Mouse (Mus musculus) MEL (cell line): ENCODE data around the gene Ap2a1. TPM values are rescaled to one million over a fixed set of nuclear protein-coding genes. Genes with fewer than 3 reads are reported as not detected.

ENCODE experiments used
- DNase-seq: peaks from one replicate; pipeline ENCODE4 v3.0.0; 2011; ENCODE audit warnings: low read depth, low spot score
- H3K27ac ChIP-seq: 2 replicates; pipeline ENCODE4 v1.5.1; 2012; ENCODE audit warnings: low read depth, mild to moderate bottlenecking, control low read depth, low read length, moderate library complexity; ENCODE audit not compliant: control insufficient read depth
- H3K27me3 ChIP-seq, 2 experiments: fragments of 150-350 bp in 1 of 2; sonication (generic) in 1 of 2; 2 replicates each; pipeline ENCODE4 v1.6.1; 2012; ENCODE audit warnings: low read length in 2 of 2, mild to moderate bottlenecking in 2 of 2, improper control_type of control experiment in 1 of 2, moderate library complexity in 1 of 2; ENCODE audit not compliant: insufficient read depth in 2 of 2, control insufficient read depth in 1 of 2
- H3K36me3 ChIP-seq, 2 experiments: 2 replicates each; pipeline ENCODE4 v1.6.1; 2012 to 2014; ENCODE audit warnings: low read length in 2 of 2, improper control_type of control experiment in 1 of 2, inconsistent platforms in 1 of 2, mild to moderate bottlenecking in 1 of 2; ENCODE audit not compliant: insufficient read depth in 2 of 2, control insufficient read depth in 1 of 2
- H3K4me1 ChIP-seq, 2 experiments: fragments of 150-350 bp in 1 of 2; sonication (generic) in 1 of 2; 2 replicates each; pipeline ENCODE4 v1.6.1; 2012; ENCODE audit warnings: low read length in 2 of 2, improper control_type of control experiment in 1 of 2, mild to moderate bottlenecking in 1 of 2; ENCODE audit not compliant: insufficient read depth in 2 of 2, control insufficient read depth in 1 of 2
- H3K4me3 ChIP-seq, 2 experiments: fragments of 150-350 bp in 1 of 2; sonication (generic) in 1 of 2; 2 replicates each; pipeline ENCODE4 v1.5.1; 2012; ENCODE audit warnings: low read depth in 2 of 2, low read length in 2 of 2, mild to moderate bottlenecking in 2 of 2, moderate library complexity in 2 of 2, control low read depth in 1 of 2, improper control_type of control experiment in 1 of 2; ENCODE audit not compliant: control insufficient read depth in 1 of 2, insufficient read depth in 1 of 2
- H3K79me2 ChIP-seq: 2 replicates; pipeline ENCODE4 v1.6.1; 2012; ENCODE audit warnings: mild to moderate bottlenecking, low read length, moderate library complexity; ENCODE audit not compliant: control insufficient read depth, poor library complexity, insufficient read depth
- H3K9ac ChIP-seq: 2 replicates; pipeline ENCODE4 v1.6.1; 2012; ENCODE audit warnings: low read depth, mild to moderate bottlenecking, control low read depth, low read length, moderate library complexity; ENCODE audit not compliant: control insufficient read depth, poor library complexity, severe bottlenecking
- H3K9me3 ChIP-seq: fragments of 150-350 bp; sonication (generic); replicated peaks from 2 replicates; pipeline ENCODE4 v1.6.1; 2012; ENCODE audit warnings: mild to moderate bottlenecking, low read length, improper control_type of control experiment, moderate library complexity; ENCODE audit not compliant: insufficient read depth
- CHD1 ChIP-seq: IDR thresholded peaks from 2 replicates; pipeline ENCODE4 v1.6.1; 2012; ENCODE audit warnings: low read depth, mild to moderate bottlenecking, inconsistent platforms, low read length, improper control_type of control experiment
- CHD2 ChIP-seq: IDR thresholded peaks from 2 replicates; pipeline ENCODE4 v1.6.1; 2011; ENCODE audit warnings: low read length, improper control_type of control experiment
- ELF1 ChIP-seq: IDR thresholded peaks from 2 replicates; pipeline ENCODE4 v1.6.1; 2014; ENCODE audit warnings: low read depth, mild to moderate bottlenecking, inconsistent platforms, low read length, improper control_type of control experiment, moderate library complexity
- EP300 ChIP-seq, 2 experiments: IDR thresholded peaks; 2 replicates each; pipeline ENCODE4 v1.6.1; 2011; ENCODE audit warnings: improper control_type of control experiment in 2 of 2, low read length in 2 of 2, low read depth in 1 of 2, mild to moderate bottlenecking in 1 of 2
- ETS1 ChIP-seq: IDR thresholded peaks from 2 replicates; pipeline ENCODE4 v1.6.1; 2012; ENCODE audit warnings: low read depth, mild to moderate bottlenecking, inconsistent platforms, low read length, improper control_type of control experiment, moderate library complexity
- GATA1 ChIP-seq: IDR thresholded peaks from 2 replicates; pipeline ENCODE4 v1.6.1; 2011; ENCODE audit warnings: low read depth, low read length, improper control_type of control experiment
- HCFC1 ChIP-seq: IDR thresholded peaks from 2 replicates; pipeline ENCODE4 v1.6.1; 2012; ENCODE audit warnings: low read depth, mild to moderate bottlenecking, inconsistent platforms, low read length, improper control_type of control experiment, moderate library complexity
- JUND ChIP-seq: IDR thresholded peaks from 2 replicates; pipeline ENCODE4 v1.6.1; 2011; ENCODE audit warnings: low read depth, mild to moderate bottlenecking, improper control_type of control experiment, low read length
- KAT2A ChIP-seq: conservative IDR thresholded peaks from 2 replicates; pipeline ENCODE4 v1.6.1; 2012; ENCODE audit warnings: low read depth, low read length, improper control_type of control experiment, inconsistent platforms
- MAX ChIP-seq: IDR thresholded peaks from 2 replicates; pipeline ENCODE4 v1.6.1; 2011; ENCODE audit warnings: low read length, improper control_type of control experiment
- MEF2A ChIP-seq: IDR thresholded peaks from 2 replicates; pipeline ENCODE4 v1.6.1; 2014; ENCODE audit warnings: low read depth, mild to moderate bottlenecking, inconsistent platforms, low read length, improper control_type of control experiment; ENCODE audit not compliant: poor library complexity, insufficient replicate concordance, severe bottlenecking; ENCODE audit errors: extremely low read depth
- MXI1 ChIP-seq: IDR thresholded peaks from 2 replicates; pipeline ENCODE4 v1.6.1; 2011; ENCODE audit warnings: mild to moderate bottlenecking, low read depth, low read length, improper control_type of control experiment
- MYC ChIP-seq: IDR thresholded peaks from 2 replicates; pipeline ENCODE4 v1.6.1; 2011; ENCODE audit warnings: low read depth, mild to moderate bottlenecking, low read length, improper control_type of control experiment, moderate library complexity
- NRF1 ChIP-seq: IDR thresholded peaks from 2 replicates; pipeline ENCODE4 v1.6.1; 2014; ENCODE audit warnings: low read depth, mild to moderate bottlenecking, inconsistent platforms, low read length, improper control_type of control experiment, moderate library complexity; ENCODE audit not compliant: poor library complexity, insufficient read depth, severe bottlenecking
- POLR2AphosphoS2 ChIP-seq: IDR thresholded peaks from 2 replicates; pipeline ENCODE4 v1.6.1; 2011; ENCODE audit warnings: low read length, improper control_type of control experiment
- POLR2AphosphoS5 ChIP-seq: IDR thresholded peaks from 2 replicates; pipeline ENCODE4 v1.6.1; 2012; ENCODE audit warnings: low read depth, borderline replicate concordance, mild to moderate bottlenecking, inconsistent platforms, low read length, moderate library complexity, mixed read lengths
- RAD21 ChIP-seq: IDR thresholded peaks from 2 replicates; pipeline ENCODE4 v1.6.1; 2011; ENCODE audit warnings: mild to moderate bottlenecking, low read depth, low read length, improper control_type of control experiment
- RCOR1 ChIP-seq: IDR thresholded peaks from 2 replicates; pipeline ENCODE4 v1.6.1; 2012; ENCODE audit warnings: low read depth, mild to moderate bottlenecking, inconsistent platforms, low read length, improper control_type of control experiment
- SIN3A ChIP-seq: IDR thresholded peaks from 2 replicates; pipeline ENCODE4 v1.6.1; 2012; ENCODE audit warnings: low read length, improper control_type of control experiment, inconsistent platforms
- TCF12 ChIP-seq: IDR thresholded peaks from 2 replicates; pipeline ENCODE4 v1.6.1; 2014; ENCODE audit warnings: low read depth, mild to moderate bottlenecking, inconsistent platforms, low read length, improper control_type of control experiment, moderate library complexity
- UBTF ChIP-seq: IDR thresholded peaks from 2 replicates; pipeline ENCODE4 v1.6.1; 2012; ENCODE audit warnings: low read depth, mild to moderate bottlenecking, inconsistent platforms, low read length, improper control_type of control experiment, moderate library complexity, borderline replicate concordance; ENCODE audit not compliant: insufficient read depth
- ZMIZ1 ChIP-seq: IDR thresholded peaks from 2 replicates; pipeline ENCODE4 v1.6.1; 2012; ENCODE audit warnings: low read depth, mild to moderate bottlenecking, inconsistent platforms, low read length, improper control_type of control experiment, moderate library complexity
- ZNF384 ChIP-seq: IDR thresholded peaks from 2 replicates; pipeline ENCODE4 v1.6.1; 2012; ENCODE audit warnings: low read depth, mild to moderate bottlenecking, inconsistent platforms, low read length, improper control_type of control experiment
- polyA plus RNA-seq, 2 experiments: library from polyadenylated mRNA; stranded (reverse) in 1 of 2; unstranded in 1 of 2; fragments of >175 nt in 1 of 2; fragments of >200 nt in 1 of 2; gene quantifications; 2 replicates each; pipeline versions ENCODE4 v1.2.1 to v1.2.4; 2012; ENCODE audit warnings: low replicate concordance in 2 of 2, low read depth in 1 of 2; ENCODE audit not compliant: insufficient read length in 2 of 2, insufficient read depth in 1 of 2, missing spikeins in 1 of 2
- total RNA-seq: library from RNA; depleted of rRNA; stranded (reverse); fragments of 300-350 nt; gene quantifications from 2 replicates; pipeline ENCODE4 v1.2.3, GENCODE M21; 2012

Gene Ap2a1
- total and polyA plus RNA-seq, 3 experiments, result 54.0 to 107 (median 73.1) TPM

DNA sequence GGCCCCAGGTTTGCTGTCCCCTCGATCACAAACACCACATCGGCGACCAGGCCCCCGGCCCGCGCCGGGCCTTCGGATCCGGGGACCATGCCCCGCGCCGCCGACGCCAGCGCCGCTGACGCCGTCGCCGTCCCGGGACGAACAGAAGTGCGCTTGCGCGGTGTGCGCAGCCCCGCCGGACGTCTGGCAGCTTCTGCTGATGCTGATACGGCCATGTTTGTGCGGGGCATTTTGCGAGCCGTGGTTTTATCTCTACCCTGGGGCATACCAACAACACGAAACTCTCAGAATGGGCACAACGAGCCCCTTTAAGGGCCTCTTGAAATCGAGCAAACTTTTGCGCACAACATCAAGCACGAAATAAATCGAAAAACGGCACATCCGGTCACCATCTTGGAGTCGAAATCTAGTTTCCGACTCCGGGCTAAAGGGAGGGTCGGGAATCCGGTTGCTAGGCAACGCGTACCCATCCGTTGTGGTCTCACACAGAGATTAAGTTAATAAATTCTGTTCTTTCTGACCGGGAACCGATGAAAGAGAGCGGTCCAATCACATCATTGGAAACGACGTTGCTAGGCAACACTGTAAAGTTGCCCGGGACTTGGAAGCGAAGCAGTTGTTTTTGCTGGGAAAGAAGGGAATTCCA, 36.9 kb downstream of the Ap2a1 start, which contains the start of gene Med25 (continued):
- no peak for TF ChIP-seq UBTF
- TF ChIP-seq MEF2A, result no peak
- TF ChIP-seq EP300 (IDR thresholded peaks at IDR 0.05; ENCODE audit: low read depth in 1 of 2, low read length in 2 of 2), result peak in 1 of 2 experiments; percentile 11; a peak in 1 of 4 replicates
- TF ChIP-seq ZMIZ1, result 0 out of 2 replicates have a peak, but pooled peaks have one; percentile 39
- peak; percentile 80; the same call in 1 of the 2 replicates for TF ChIP-seq KAT2A
- no peak for TF ChIP-seq MYC
- no peak for TF ChIP-seq POLR2AphosphoS5
- no peak for TF ChIP-seq RAD21
- TF ChIP-seq MXI1, result peak; percentile 84
- peak; percentile 81 for TF ChIP-seq NRF1

DNA sequence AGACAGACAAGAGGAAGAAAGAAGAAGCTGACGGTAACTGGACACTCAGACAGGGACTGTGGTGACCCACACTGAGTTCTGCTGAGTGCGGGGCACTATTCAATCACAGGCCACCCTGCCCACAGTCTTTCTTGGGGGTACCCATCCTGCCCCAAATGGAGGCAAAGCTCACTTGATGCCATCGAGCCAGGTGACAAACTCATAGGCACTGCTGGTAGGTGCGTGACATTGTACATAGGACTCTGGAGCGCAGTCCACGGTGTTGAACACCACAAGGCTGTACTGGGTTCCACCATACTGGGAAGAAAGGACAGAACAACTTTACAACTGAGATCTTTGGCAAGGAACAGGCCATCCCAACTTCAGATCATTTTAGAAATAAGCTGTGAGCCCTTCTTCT, 37.7 kb downstream of the Ap2a1 start:
- Histone ChIP-seq H3K4me1 (peaks cover 0 to 23% of the 10 kb centered on the region in 2 experiments; a peak in 2 of 4 replicates), H3K36me3 (peaks cover 0 to 10% of the 10 kb centered on the region in 2 experiments; a peak in 3 of 4 replicates), H3K27me3 (no peaks in the 10 kb centered on the region), H3K9ac (peak overlapping the region; percentile 83), H3K9me3 (no peaks in the 10 kb centered on the region), H3K27ac (no peak overlapping the region), H3K79me2 (peaks cover 25% of the 10 kb centered on the region), H3K4me3 (peak overlapping the region; percentile 63 to 88)
- peak; percentile 50 for DNase-seq
- TF ChIP-seq MXI1 (no peak), MAX (no peak; the same call in 1 of the 2 replicates), ELF1 (no peak), CHD1 (no peak), MYC (no peak)

DNA sequence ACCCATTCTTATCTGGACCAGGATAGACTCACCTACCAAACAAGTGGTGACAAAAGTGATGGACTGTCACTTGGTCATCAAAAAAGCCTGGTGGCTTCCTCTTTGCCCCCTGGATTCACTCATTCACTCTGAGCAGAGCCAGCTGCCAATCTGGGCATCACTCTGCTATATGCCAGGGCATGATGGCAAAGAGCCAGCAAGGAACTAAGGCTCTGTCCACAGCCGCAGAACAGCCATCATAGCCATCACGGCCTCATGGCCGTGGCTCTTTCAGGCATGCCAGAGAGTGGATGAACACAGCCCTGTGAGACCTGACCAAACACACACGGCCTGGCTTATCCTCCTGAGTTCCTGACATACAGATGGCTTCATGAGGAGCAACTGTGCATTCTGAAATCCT, 38.6 kb downstream of the Ap2a1 start:
- Histone ChIP-seq H3K4me3 (no peak overlapping the region), H3K4me1 (peaks cover 0 to 22% of the 10 kb centered on the region in 2 experiments; a peak in 2 of 4 replicates)

More for the DNA sequence above, 38.6 kb downstream of the Ap2a1 start:
- Histone ChIP-seq H3K27ac (no peak overlapping the region), H3K9me3 (no peaks in the 10 kb centered on the region), H3K9ac (no peak overlapping the region; the same call in 1 of the 2 replicates), H3K27me3 (no peaks in the 10 kb centered on the region), H3K36me3 (peaks cover 2 to 10% of the 10 kb centered on the region in 2 experiments; a peak in 3 of 4 replicates), H3K79me2 (peaks cover 25% of the 10 kb centered on the region)
- no peak for TF ChIP-seq RCOR1
- no peak for TF ChIP-seq GATA1
- no peak for TF ChIP-seq HCFC1
- no peak for TF ChIP-seq JUND
- TF ChIP-seq ELF1, result no peak
- no peak for TF ChIP-seq RAD21
- no peak for TF ChIP-seq ETS1
- TF ChIP-seq CHD2, result no peak
- TF ChIP-seq NRF1, result no peak
- no peak for TF ChIP-seq UBTF
- TF ChIP-seq MAX, result no peak
- no peak for TF ChIP-seq KAT2A
- TF ChIP-seq MYC, result no peak
- no peak for TF ChIP-seq TCF12
- TF ChIP-seq ZNF384, result no peak
- no peak for TF ChIP-seq SIN3A
- TF ChIP-seq POLR2AphosphoS2, result no peak
- no peak for DNase-seq
